Mouse (Mus musculus): Measurements from ENCODE around the gene Utp14b. TPM values are rescaled to one million over a fixed set of nuclear protein-coding genes. Genes with fewer than 3 reads are reported as not detected.

Gene Utp14b
- total and polyA plus RNA-seq, 3 experiments = 6.5 to 9.6 TPM; not detected in 1

DNA sequence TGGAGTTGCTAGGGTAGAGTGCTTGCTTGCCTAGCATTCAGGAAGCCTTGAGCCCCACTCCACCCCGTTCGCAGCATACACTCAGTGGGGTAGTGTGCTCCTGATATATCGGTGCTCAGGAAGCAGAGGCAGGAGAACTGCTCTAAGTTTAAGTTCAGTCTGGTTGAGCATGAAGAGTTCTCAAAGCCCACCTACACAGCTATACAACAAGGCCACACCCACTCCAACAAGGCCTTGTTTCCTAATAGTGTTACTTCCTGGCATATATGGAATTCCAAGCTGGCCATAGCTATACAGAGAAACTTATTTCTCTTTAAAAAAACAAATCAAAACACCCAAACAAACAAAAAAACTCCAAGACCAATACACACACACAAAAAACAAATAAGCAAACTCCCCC lies 16.0 kb upstream of the Utp14b start:
- no peaks in the 10 kb centered on the region for H3K79me2 ChIP-seq (ENCODE audit: control insufficient read depth, insufficient read depth, low read length, poor library complexity)
- no peak for DNase-seq (ENCODE audit: low read depth, low spot score)
- H3K36me3 ChIP-seq (ENCODE audit: control insufficient read depth in 1 of 2, insufficient read depth in 2 of 2, low read length in 2 of 2) = no peaks in the 10 kb centered on the region
- H3K4me1 ChIP-seq (ENCODE audit: control insufficient read depth in 1 of 2, insufficient read depth in 2 of 2, low read length in 2 of 2) = no peaks in the 10 kb centered on the region
- no peak overlapping the region for H3K27ac ChIP-seq (ENCODE audit: control insufficient read depth, low read depth, low read length)
- H3K27me3 ChIP-seq (ENCODE audit: control insufficient read depth in 1 of 2, insufficient read depth in 2 of 2, low read length in 2 of 2) = no peaks in the 10 kb centered on the region; a peak in 1 of 4 replicates
- H3K4me3 ChIP-seq (ENCODE audit: control insufficient read depth in 1 of 2, insufficient read depth in 1 of 2, low read depth in 2 of 2, low read length in 2 of 2) = no peak overlapping the region
- H3K9ac ChIP-seq (ENCODE audit: control insufficient read depth, low read depth, low read length, poor library complexity, severe bottlenecking) = no peak overlapping the region
- TF ChIP-seq KAT2A (conservative IDR thresholded peaks at IDR 0.05; ENCODE audit: low read depth, low read length) (no peak), TAL1 (IDR thresholded peaks at IDR 0.05; ENCODE audit: low read length) (no peak), RCOR1 (IDR thresholded peaks at IDR 0.05; ENCODE audit: low read depth, low read length) (no peak), HCFC1 (IDR thresholded peaks at IDR 0.05; ENCODE audit: low read depth, low read length) (no peak), TBP (IDR thresholded peaks at IDR 0.05; ENCODE audit: low read depth, low read length) (no peak), SIN3A (IDR thresholded peaks at IDR 0.05; ENCODE audit: low read length) (no peak), CHD1 (IDR thresholded peaks at IDR 0.05; ENCODE audit: low read depth, low read length) (no peak), ZC3H11A (IDR thresholded peaks at IDR 0.05; ENCODE audit: low read depth, low read length) (no peak), CTCF (IDR thresholded peaks at IDR 0.05 in 2 of 3, conservative IDR thresholded peaks at IDR 0.05 in 1 of 3; ENCODE audit: control insufficient read depth in 1 of 3, insufficient read depth in 1 of 3, low read depth in 2 of 3, low read length in 3 of 3, poor library complexity in 1 of 3, severe bottlenecking in 1 of 3) (no peak)
- H3K9me3 ChIP-seq (replicated peaks; ENCODE audit: insufficient read depth, low read length) = no peaks in the 10 kb centered on the region

DNA sequence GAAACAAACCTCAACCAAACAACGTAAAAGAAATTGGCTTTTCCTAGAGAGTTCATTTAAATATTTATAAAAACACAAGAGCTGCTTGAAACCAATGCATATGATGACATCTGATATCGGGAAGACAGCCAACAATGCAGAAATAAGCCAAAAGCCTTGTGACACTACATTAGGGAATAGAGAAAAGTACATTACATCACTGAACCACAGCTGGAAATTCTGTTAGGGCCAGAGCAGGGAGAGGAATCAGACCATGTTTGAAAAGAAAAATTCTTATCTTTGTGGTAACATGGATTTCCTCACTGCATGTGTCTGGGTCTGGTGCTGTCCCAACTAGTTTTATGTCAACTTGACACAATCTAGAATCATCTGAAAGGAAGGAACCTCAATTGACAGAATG lies 15.6 kb upstream of the Utp14b start:
- TF ChIP-seq HCFC1 (IDR thresholded peaks at IDR 0.05; ENCODE audit: low read depth, low read length) (no peak), ZNF384 (IDR thresholded peaks at IDR 0.05; ENCODE audit: low read depth, low read length) (no peak), RCOR1 (IDR thresholded peaks at IDR 0.05; ENCODE audit: low read depth, low read length) (no peak), ELF1 (IDR thresholded peaks at IDR 0.05; ENCODE audit: low read depth, low read length) (no peak), USF2 (IDR thresholded peaks at IDR 0.05; ENCODE audit: borderline replicate concordance in 1 of 2, insufficient read depth in 1 of 2, low read depth in 1 of 2, low read length in 2 of 2) (no peak), ZC3H11A (IDR thresholded peaks at IDR 0.05; ENCODE audit: low read depth, low read length) (no peak), ZKSCAN1 (IDR thresholded peaks at IDR 0.05; ENCODE audit: low read depth, low read length) (no peak), UBTF (IDR thresholded peaks at IDR 0.05; ENCODE audit: borderline replicate concordance, insufficient read depth, low read depth, low read length) (no peak), ETS1 (IDR thresholded peaks at IDR 0.05; ENCODE audit: low read depth, low read length) (no peak), POLR2A (IDR thresholded peaks at IDR 0.05; ENCODE audit: control insufficient read depth in 1 of 2, insufficient read depth in 1 of 2, low read depth in 1 of 2, low read length in 2 of 2, poor library complexity in 1 of 2) (no peak), SMC3 (IDR thresholded peaks at IDR 0.05; ENCODE audit: low read depth, low read length) (no peak), GABPA (IDR thresholded peaks at IDR 0.05; ENCODE audit: low read depth, low read length) (no peak), MEF2A (IDR thresholded peaks at IDR 0.05; ENCODE audit: extremely low read depth, insufficient replicate concordance, low read depth, low read length, poor library complexity, severe bottlenecking) (no peak)
- H3K9ac ChIP-seq (ENCODE audit: control insufficient read depth, low read depth, low read length, poor library complexity, severe bottlenecking) = no peak overlapping the region
- no peak for DNase-seq (ENCODE audit: low read depth, low spot score)
- no peaks in the 10 kb centered on the region for H3K79me2 ChIP-seq (ENCODE audit: control insufficient read depth, insufficient read depth, low read length, poor library complexity)
- H3K4me3 ChIP-seq (ENCODE audit: control insufficient read depth in 1 of 2, insufficient read depth in 1 of 2, low read depth in 2 of 2, low read length in 2 of 2) = no peak overlapping the region
- H3K27ac ChIP-seq (ENCODE audit: control insufficient read depth, low read depth, low read length) = no peak overlapping the region
- H3K27me3 ChIP-seq (ENCODE audit: control insufficient read depth in 1 of 2, insufficient read depth in 2 of 2, low read length in 2 of 2) = no peaks in the 10 kb centered on the region; a peak in 1 of 4 replicates
- H3K9me3 ChIP-seq (replicated peaks; ENCODE audit: insufficient read depth, low read length) = no peaks in the 10 kb centered on the region
- H3K36me3 ChIP-seq (ENCODE audit: control insufficient read depth in 1 of 2, insufficient read depth in 2 of 2, low read length in 2 of 2) = no peaks in the 10 kb centered on the region
- no peaks in the 10 kb centered on the region for H3K4me1 ChIP-seq (ENCODE audit: control insufficient read depth in 1 of 2, insufficient read depth in 2 of 2, low read length in 2 of 2)

Measured in MEL (cell line).